Mouse (Mus musculus) E14TG2a.4 (cell line): ENCODE data around the gene Atp5s.

ENCODE experiments used
- CTCF ChIP-seq: conservative IDR thresholded peaks from 2 replicates; pipeline ENCODE4 v1.5.1; 2014; ENCODE audit warnings: low read length
- NANOG ChIP-seq: IDR thresholded peaks from 2 replicates; pipeline ENCODE4 v1.6.1; 2014; ENCODE audit warnings: borderline replicate concordance, low read length, mixed read lengths

- TF ChIP-seq CTCF (peak; percentile 70), NANOG (no peak)
These were observed 8.8 kb downstream of the Atp5s start for GRCm38 (mm10) chr12:69733518-69733917.
